Mouse (Mus musculus): Measurements from ENCODE around the gene Gng13. TPM values are rescaled to one million over a fixed set of nuclear protein-coding genes. Genes with fewer than 3 reads are reported as not detected.
A peak's percentile ranks its signal among the peaks of the same experiment; 100 is the strongest.

Gene Gng13
- polyA plus RNA-seq, 1 experiment from 2014 or later: 0.51 TPM

DNA sequence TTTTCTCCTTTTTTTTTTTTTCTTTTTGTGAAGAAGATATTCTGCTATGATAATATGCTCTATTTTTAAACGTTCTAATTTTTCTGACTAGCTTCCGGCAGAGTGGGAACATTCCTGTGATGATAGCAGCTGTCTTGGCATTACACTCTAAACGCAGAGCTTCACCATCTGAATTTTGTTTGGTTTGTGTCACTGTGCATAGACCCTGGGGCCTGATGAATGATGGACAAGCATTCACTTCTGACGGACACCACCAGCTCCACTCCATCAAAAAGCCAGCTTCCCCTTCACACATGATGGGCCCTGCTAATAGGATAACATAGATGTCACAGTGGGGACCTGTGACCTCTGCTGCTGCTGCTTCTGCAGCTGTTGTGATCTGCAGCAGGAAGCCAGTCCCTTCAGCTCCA lies 44.6 kb downstream of the Gng13 start:
- no peak overlapping the region for H3K27ac ChIP-seq (replicated peaks)
- peaks cover 22% of the 10 kb centered on the region for H3K4me1 ChIP-seq
- WGBS: 45% methylated on average over 4 of the region's 4 CpGs
- H3K27me3 ChIP-seq (ENCODE audit: low read depth, poor library complexity, severe bottlenecking): peaks cover 46% of the 10 kb centered on the region
- no peaks in the 10 kb centered on the region for H3K9me3 ChIP-seq (replicated peaks)
- no peak overlapping the region for H3K4me3 ChIP-seq
- H3K36me3 ChIP-seq: no peaks in the 10 kb centered on the region
- DNase-seq (ENCODE audit: low spot score): peak; percentile 63

GRCm38 (mm10) chr17:25762591-25762990 lies 45.6 kb downstream of the Gng13 start:
- DNase-seq (ENCODE audit: low spot score): no peak
- H3K4me3 ChIP-seq: no peak overlapping the region
- no peak overlapping the region for H3K27ac ChIP-seq (replicated peaks)
- 38% methylated on average over 3 of the region's 3 CpGs for WGBS
- no peaks in the 10 kb centered on the region for H3K36me3 ChIP-seq
- peaks cover 22% of the 10 kb centered on the region for H3K4me1 ChIP-seq
- no peaks in the 10 kb centered on the region for H3K9me3 ChIP-seq (replicated peaks)
- peaks cover 50% of the 10 kb centered on the region for H3K27me3 ChIP-seq (ENCODE audit: low read depth, poor library complexity, severe bottlenecking)

DNA sequence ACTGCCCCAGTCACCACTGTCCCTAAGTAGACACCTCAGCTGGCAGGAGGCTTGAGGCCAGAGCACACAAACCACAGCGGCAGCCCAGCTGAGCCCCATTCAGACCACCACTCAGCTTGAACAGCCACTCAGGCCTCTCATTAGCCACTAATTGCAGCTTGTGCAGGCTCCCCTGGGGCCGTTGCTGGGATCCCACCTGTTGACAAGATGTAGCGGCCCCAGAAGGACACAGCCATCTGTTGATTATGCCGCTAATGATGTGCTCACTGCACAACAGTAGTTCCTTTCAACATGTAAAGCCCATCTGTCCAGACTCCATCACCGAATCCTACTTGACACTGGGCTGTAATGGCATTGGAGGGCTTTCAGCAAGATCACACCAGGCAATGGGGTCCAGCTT lies 48.9 kb downstream of the Gng13 start:
- Histone ChIP-seq H3K9me3 (replicated peaks) (no peaks in the 10 kb centered on the region), H3K4me1 (peaks cover 22% of the 10 kb centered on the region), H3K27ac (replicated peaks) (no peak overlapping the region), H3K4me3 (no peak overlapping the region), H3K27me3 (ENCODE audit: low read depth, poor library complexity, severe bottlenecking) (peaks cover 38% of the 10 kb centered on the region), H3K36me3 (no peaks in the 10 kb centered on the region)
- DNase-seq (ENCODE audit: low spot score): no peak
- WGBS: 67% methylated on average over 5 of the region's 5 CpGs

Small RNAs within 50 kb of the gene (microRNA-seq; reads per million reads assigned to microRNA genes)
- gene Gm25083: not detected

Other genes starting within 250 kb of the Gng13 start
- gene Sstr5, start 219.9 kb upstream of the Gng13 start, polyA plus RNA-seq (2016; fragmentation: Nextera tagmentation; extraction: Ambion mirVana): not detected in 2 replicates
- 2.4 and 3.3 TPM in 2 replicates for gene Sox8, start 146.5 kb upstream of the Gng13 start, polyA plus RNA-seq (2016; fragmentation: Nextera tagmentation; extraction: Ambion mirVana)
- gene Lmf1, start 138.1 kb upstream of the Gng13 start, polyA plus RNA-seq (2016; fragmentation: Nextera tagmentation; extraction: Ambion mirVana): 22.3 and 22.6 TPM in 2 replicates
- gene Chtf18, start 10.2 kb downstream of the Gng13 start, polyA plus RNA-seq (2016; fragmentation: Nextera tagmentation; extraction: Ambion mirVana): 55.9 and 58.9 TPM in 2 replicates
- 22.5 and 24.7 TPM in 2 replicates for gene Rpusd1, start 10.5 kb downstream of the Gng13 start, polyA plus RNA-seq (2016; fragmentation: Nextera tagmentation; extraction: Ambion mirVana)
- not detected in 2 replicates for gene Mslnl, start 18.9 kb downstream of the Gng13 start, polyA plus RNA-seq (2016; fragmentation: Nextera tagmentation; extraction: Ambion mirVana)
- 0.16 TPM in 1 of 2 replicates, not detected in the other for gene Msln, start 37.2 kb downstream of the Gng13 start, polyA plus RNA-seq (2016; fragmentation: Nextera tagmentation; extraction: Ambion mirVana)
- 28.1 and 29.5 TPM in 2 replicates for gene Narfl, start 56.6 kb downstream of the Gng13 start, polyA plus RNA-seq (2016; fragmentation: Nextera tagmentation; extraction: Ambion mirVana)
- 75.8 and 103 TPM in 2 replicates for gene Haghl, start 68.5 kb downstream of the Gng13 start, polyA plus RNA-seq (2016; fragmentation: Nextera tagmentation; extraction: Ambion mirVana)
- gene Ccdc78, start 69.4 kb downstream of the Gng13 start, polyA plus RNA-seq (2016; fragmentation: Nextera tagmentation; extraction: Ambion mirVana): 0.79 and 1.2 TPM in 2 replicates
- gene Fam173a, start 75.7 kb downstream of the Gng13 start, polyA plus RNA-seq (2016; fragmentation: Nextera tagmentation; extraction: Ambion mirVana): 71.8 and 88.0 TPM in 2 replicates
- 2.9 TPM in 1 of 2 replicates, not detected in the other for gene AC134908.4, start 78.5 kb downstream of the Gng13 start, polyA plus RNA-seq (2016; fragmentation: Nextera tagmentation; extraction: Ambion mirVana)
- 174 and 205 TPM in 2 replicates for gene Metrn, start 80.0 kb downstream of the Gng13 start, polyA plus RNA-seq (2016; fragmentation: Nextera tagmentation; extraction: Ambion mirVana)
- 9.3 and 12.4 TPM in 2 replicates for gene Fbxl16, start 91.9 kb downstream of the Gng13 start, polyA plus RNA-seq (2016; fragmentation: Nextera tagmentation; extraction: Ambion mirVana)
- gene Wdr24, start 106.5 kb downstream of the Gng13 start, polyA plus RNA-seq (2016; fragmentation: Nextera tagmentation; extraction: Ambion mirVana): 31.7 and 32.2 TPM in 2 replicates
- 58.7 and 68.4 TPM in 2 replicates for gene Jmjd8, start 111.7 kb downstream of the Gng13 start, polyA plus RNA-seq (2016; fragmentation: Nextera tagmentation; extraction: Ambion mirVana)
- gene Stub1, start 116.2 kb downstream of the Gng13 start, polyA plus RNA-seq (2016; fragmentation: Nextera tagmentation; extraction: Ambion mirVana): 381 and 403 TPM in 2 replicates
- 1.7 and 2.7 TPM in 2 replicates for gene Rhbdl1, start 120.1 kb downstream of the Gng13 start, polyA plus RNA-seq (2016; fragmentation: Nextera tagmentation; extraction: Ambion mirVana)
- gene Gm20683, start 124.6 kb downstream of the Gng13 start, polyA plus RNA-seq (2016; fragmentation: Nextera tagmentation; extraction: Ambion mirVana): 1.7 and 2.2 TPM in 2 replicates
- 23.9 and 25.2 TPM in 2 replicates for gene Rhot2, start 127.7 kb downstream of the Gng13 start, polyA plus RNA-seq (2016; fragmentation: Nextera tagmentation; extraction: Ambion mirVana)
- 53.4 and 53.9 TPM in 2 replicates for gene Wdr90, start 144.3 kb downstream of the Gng13 start, polyA plus RNA-seq (2016; fragmentation: Nextera tagmentation; extraction: Ambion mirVana)
- 9.9 and 17.1 TPM in 2 replicates for gene Mcrip2, start 151.6 kb downstream of the Gng13 start, polyA plus RNA-seq (2016; fragmentation: Nextera tagmentation; extraction: Ambion mirVana)
- gene Mettl26, start 157.9 kb downstream of the Gng13 start, polyA plus RNA-seq (2016; fragmentation: Nextera tagmentation; extraction: Ambion mirVana): 74.3 and 80.4 TPM in 2 replicates
- 6.1 and 19.7 TPM in 2 replicates for gene Wfikkn1, start 163.7 kb downstream of the Gng13 start, polyA plus RNA-seq (2016; fragmentation: Nextera tagmentation; extraction: Ambion mirVana)
- gene Rab40c, start 202.6 kb downstream of the Gng13 start, polyA plus RNA-seq (2016; fragmentation: Nextera tagmentation; extraction: Ambion mirVana): 29.8 and 33.6 TPM in 2 replicates
- gene Pigq, start 227.8 kb downstream of the Gng13 start, polyA plus RNA-seq (2016; fragmentation: Nextera tagmentation; extraction: Ambion mirVana): 64.8 and 67.8 TPM in 2 replicates
- 0.34 TPM in 1 of 2 replicates, not detected in the other for gene Nhlrc4, start 227.8 kb downstream of the Gng13 start, polyA plus RNA-seq (2016; fragmentation: Nextera tagmentation; extraction: Ambion mirVana)
- 0.06 and 0.19 TPM in 2 replicates for gene A930017K11Rik, start 235.4 kb downstream of the Gng13 start, polyA plus RNA-seq (2016; fragmentation: Nextera tagmentation; extraction: Ambion mirVana)

All from midbrain, embryonic 10.5 days (tissue).